Mouse (Mus musculus) lung, adult 2 months (tissue): ENCODE results near the gene Macrod2.

ENCODE experiments used
- CTCF ChIP-seq: fragments of 200-500 bp; IDR thresholded peaks from 2 replicates; pipeline ENCODE4 v1.5.1; 2011; ENCODE audit warnings: mild to moderate bottlenecking, low read length, control low read depth; ENCODE audit not compliant: insufficient read depth
- POLR2A ChIP-seq: fragments of 200-500 bp; IDR thresholded peaks from 2 replicates; pipeline ENCODE4 v1.6.1; 2011; ENCODE audit warnings: low read depth, mild to moderate bottlenecking, control low read depth, low read length, borderline replicate concordance; ENCODE audit errors: extremely low read depth

GRCm38 (mm10) chr2:140774808-140775370 lies 379.8 kb downstream of the Macrod2 start:
- no peak for TF ChIP-seq CTCF
- TF ChIP-seq POLR2A: no peak
